Mouse (Mus musculus) urinary bladder, postnatal 14 days (tissue): ENCODE measurements around the gene Kir3dl2.
"Not testable (repeated sequence)": the region's sequence is repeated elsewhere in the genome, so short reads cannot be mapped to it uniquely, and the experiment has no call there.

Source experiments
- DNase-seq: peaks from one replicate; pipeline ENCODE4 v3.0.0; 2021; ENCODE audit warnings: low spot score

The Kir3dl2 gene

GRCm38 (mm10) chrX:136543956-136544355 lies at the start of gene Kir3dl2:
Gene Kir3dl2, minus strand, starts transcription at chrX:136544056.
- not testable (repeated sequence) for DNase-seq

GRCm38 (mm10) chrX:136590897-136591257 lies 47.0 kb upstream of the Kir3dl2 start:
- DNase-seq: no peak

- no peak for DNase-seq
These were observed 46.5 kb upstream of the Kir3dl2 start, which contains the start of gene Tceal3 for GRCm38 (mm10) chrX:136590199-136590896. Gene Tceal3, plus strand, starts transcription at chrX:136590842.

- no peak for DNase-seq
These were observed 40.8 kb upstream of the Kir3dl2 start for GRCm38 (mm10) chrX:136584617-136585016.

- not testable (repeated sequence) for DNase-seq
These were observed 25.2 kb upstream of the Kir3dl2 start for GRCm38 (mm10) chrX:136569094-136569493.

GRCm38 (mm10) chrX:136517699-136518098 lies 26.2 kb downstream of the Kir3dl2 start, which contains the start of gene Kir3dl1:
Gene Kir3dl1, plus strand, starts transcription at chrX:136517999.
- not testable (repeated sequence) for DNase-seq
